Mouse (Mus musculus) embryo, embryonic 9.5 days (tissue): ENCODE measurements at regions not wholly inside any gene's neighbourhood (a gene's known extent, or its start where the extent isn't known, plus 50 kb on each side); places are given as distances from the start of the nearest gene placed in this dataset.

Source experiments
- DNase-seq: peaks from one replicate; pipeline ENCODE4 v3.0.0-alpha.2; 2017; ENCODE audit errors: extremely low spot score

GRCm38 (mm10) chr1:18389591-18389990, 124.7 kb upstream of the Defb41 start:
- DNase-seq = no peak

- DNase-seq = no peak
Observed at GRCm38 (mm10) chr1:18384079-18384478, 119.1 kb upstream of the Defb41 start.

- no peak for DNase-seq
Observed at GRCm38 (mm10) chr1:18359951-18360731, 95.2 kb upstream of the Defb41 start.

- no peak for DNase-seq
Observed at GRCm38 (mm10) chr1:18338871-18339270, 73.9 kb upstream of the Defb41 start.
